Mouse (Mus musculus) bone marrow, adult 2 months (tissue): Measurements from ENCODE around the gene Vps37b. TPM values are rescaled to one million over a fixed set of nuclear protein-coding genes. Genes with fewer than 3 reads are reported as not detected.

Experiments used
- H3K27ac ChIP-seq: fragments of 200-500 bp; 2 replicates; pipeline ENCODE4 v1.5.1; 2012; ENCODE audit warnings: low read depth, mild to moderate bottlenecking, control low read depth, inconsistent platforms, low read length; ENCODE audit not compliant: control insufficient read depth, poor library complexity, insufficient read depth
- H3K4me1 ChIP-seq: fragments of 200-500 bp; 2 replicates; pipeline ENCODE4 v1.6.1; 2011; ENCODE audit warnings: low read length; ENCODE audit not compliant: control insufficient read depth, insufficient read depth
- H3K4me3 ChIP-seq: fragments of 200-500 bp; replicated peaks from 2 replicates; pipeline ENCODE3; 2011; ENCODE audit warnings: mild to moderate bottlenecking, low read depth, low read length, control low read depth; ENCODE audit not compliant: control insufficient read depth
- CTCF ChIP-seq: fragments of 200-500 bp; IDR thresholded peaks from 2 replicates; pipeline ENCODE4 v1.5.1; 2011; ENCODE audit warnings: low read length, control low read depth; ENCODE audit not compliant: control insufficient read depth, insufficient read depth
- POLR2A ChIP-seq: fragments of 200-500 bp; IDR thresholded peaks from 2 replicates; pipeline ENCODE4 v1.6.1; 2011; ENCODE audit warnings: low read depth, mild to moderate bottlenecking, control low read depth, low read length, borderline replicate concordance; ENCODE audit not compliant: control insufficient read depth
- WGBS: fragments of 180-500 bp; shearing (Covaris S2); methylation state at CpG from one replicate; pipeline ENCODE4 v1.1.7; 2018; 5-methylcytosine and 5-hydroxymethylcytosine counted together
- polyA plus RNA-seq: library from polyadenylated mRNA; stranded (reverse); fragments of >200 nt; gene quantifications from 2 replicates; pipeline ENCODE4 v1.2.4, GENCODE M21; 2011; ENCODE audit warnings: low replicate concordance; ENCODE audit not compliant: missing spikeins, insufficient read depth, insufficient read length

Vps37b gene
- polyA plus RNA-seq, 1 experiment, result 26.1 TPM

GRCm38 (mm10) chr5:124021701-124022100 is 10.4 kb downstream of the Vps37b start:
- Histone ChIP-seq H3K27ac (peak overlapping the region; percentile 80), H3K4me1 (peaks cover 41% of the 10 kb centered on the region), H3K4me3 (no peak overlapping the region)
- 47% methylated on average over 11 of the region's 11 CpGs for whole genome bisulfite sequencing
- TF ChIP-seq POLR2A, result no peak
- TF ChIP-seq CTCF, result no peak

- WGBS, result 50% methylated on average over 11 of the region's 11 CpGs
Observed at GRCm38 (mm10) chr5:124021148-124021547, 10.9 kb downstream of the Vps37b start.

GRCm38 (mm10) chr5:124019348-124020216 is 12.5 kb downstream of the Vps37b start:
- WGBS, result 20% methylated on average over 12 of the region's 12 CpGs
- peak overlapping the region; percentile 10 for H3K4me3 ChIP-seq

More at GRCm38 (mm10) chr5:124021148-124021547, 10.9 kb downstream of the Vps37b start:
- TF ChIP-seq POLR2A, result no peak
- TF ChIP-seq CTCF, result no peak
- Histone ChIP-seq H3K4me3 (no peak overlapping the region), H3K4me1 (peaks cover 43% of the 10 kb centered on the region), H3K27ac (no peak overlapping the region)

GRCm38 (mm10) chr5:124018651-124019050 is 13.4 kb downstream of the Vps37b start:
- H3K4me1 ChIP-seq, result peaks cover 34% of the 10 kb centered on the region
- WGBS, result 25% methylated on average over 9 of the region's 9 CpGs
- no peak overlapping the region; the same call in 1 of the 2 replicates for H3K27ac ChIP-seq
- H3K4me3 ChIP-seq, result no peak overlapping the region
- TF ChIP-seq POLR2A, result no peak
- TF ChIP-seq CTCF, result no peak

More at GRCm38 (mm10) chr5:124019348-124020216, 12.5 kb downstream of the Vps37b start:
- Histone ChIP-seq H3K4me1 (peaks cover 34% of the 10 kb centered on the region), H3K27ac (peak overlapping the region; percentile 67)
- no peak for TF ChIP-seq POLR2A
- TF ChIP-seq CTCF, result no peak

- Histone ChIP-seq H3K4me1 (peaks cover 38% of the 10 kb centered on the region), H3K27ac (no peak overlapping the region), H3K4me3 (no peak overlapping the region)
- TF ChIP-seq CTCF (no peak), POLR2A (no peak)
- WGBS, result 67% methylated on average over 9 of the region's 9 CpGs
Observed at GRCm38 (mm10) chr5:124017941-124018340, 14.1 kb downstream of the Vps37b start.

GRCm38 (mm10) chr5:124016291-124016821 is 15.7 kb downstream of the Vps37b start:
- Histone ChIP-seq H3K4me3 (no peak overlapping the region), H3K27ac (no peak overlapping the region), H3K4me1 (peaks cover 32% of the 10 kb centered on the region)
- 71% methylated on average over 7 of the region's 7 CpGs for whole genome bisulfite sequencing
- no peak for TF ChIP-seq POLR2A
- no peak for TF ChIP-seq CTCF

GRCm38 (mm10) chr5:124015727-124016126 is 16.3 kb downstream of the Vps37b start:
- Histone ChIP-seq H3K4me3 (no peak overlapping the region), H3K4me1 (peaks cover 34% of the 10 kb centered on the region), H3K27ac (no peak overlapping the region)
- WGBS, result 62% methylated on average over 2 of the region's 2 CpGs
- TF ChIP-seq POLR2A (no peak), CTCF (no peak)

- TF ChIP-seq CTCF, result no peak
- TF ChIP-seq POLR2A, result no peak
- 11% methylated on average over 11 of the region's 11 CpGs for WGBS
- Histone ChIP-seq H3K4me1 (peaks cover 28% of the 10 kb centered on the region), H3K27ac (peak overlapping the region; percentile 65), H3K4me3 (peak overlapping the region; percentile 38)
Observed at GRCm38 (mm10) chr5:124014791-124015251, 17.2 kb downstream of the Vps37b start.

- TF ChIP-seq POLR2A (no peak), CTCF (no peak)
- 0 out of 2 replicates have a peak overlapping the region, but pooled peaks have one; percentile 8 for H3K27ac ChIP-seq
- WGBS, result 71% methylated on average over 3 of the region's 3 CpGs
- no peak overlapping the region for H3K4me3 ChIP-seq
- peaks cover 24% of the 10 kb centered on the region for H3K4me1 ChIP-seq
Observed at GRCm38 (mm10) chr5:124014180-124014579, 17.9 kb downstream of the Vps37b start.
